Mouse (Mus musculus) spleen, adult 2 months (tissue): ENCODE data around the gene Bbx.

Experiments
- CTCF ChIP-seq: fragments of 200-500 bp; IDR thresholded peaks from 2 replicates; pipeline ENCODE4 v1.5.1; 2011; ENCODE audit warnings: mild to moderate bottlenecking, inconsistent platforms; ENCODE audit not compliant: insufficient read depth, insufficient read length, insufficient replicate concordance; ENCODE audit errors: extremely low read depth
- POLR2A ChIP-seq: fragments of 200-500 bp; IDR thresholded peaks from 2 replicates; pipeline ENCODE4 v1.6.1; 2011; ENCODE audit warnings: low read depth, low read length, inconsistent platforms

DNA sequence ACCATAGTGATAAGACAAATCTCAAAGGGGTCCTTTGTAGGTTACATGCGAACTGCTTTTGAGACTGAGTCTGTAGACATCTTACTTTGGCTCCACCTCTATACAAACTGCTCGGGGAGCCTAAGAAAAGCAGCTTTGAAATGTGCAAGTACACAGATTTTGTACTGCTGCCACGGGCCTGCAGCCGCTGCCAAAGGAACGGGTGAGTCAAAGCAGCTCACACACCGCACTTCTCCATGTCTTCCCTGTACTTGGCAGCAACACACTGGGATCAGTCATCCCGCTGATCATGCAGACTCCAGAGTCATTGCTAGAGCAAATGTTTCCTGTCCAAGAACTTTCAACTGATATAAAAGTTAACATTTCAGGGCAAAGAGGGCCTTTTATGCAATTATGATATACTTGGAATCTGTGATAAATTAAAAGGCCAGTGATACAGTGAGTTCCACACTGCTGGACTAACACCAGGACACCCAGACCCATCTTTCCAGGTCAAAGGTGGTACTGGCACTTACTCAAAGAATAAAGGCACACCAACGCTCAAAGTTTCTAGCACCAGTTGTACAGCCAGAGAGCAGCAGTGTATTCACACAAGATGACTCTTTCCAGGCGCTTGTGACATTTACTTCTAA, 122.7 kb downstream of the Bbx start:
- TF ChIP-seq POLR2A (no peak), CTCF (no peak)
